Mouse (Mus musculus): Measurements from ENCODE around the gene Rnf208.

GRCm38 (mm10) chr2:25207593-25207992 is 34.5 kb upstream of the Rnf208 start:
- no peak for TF ChIP-seq CTCF (conservative IDR thresholded peaks at IDR 0.05; ENCODE audit: low read length)
- TF ChIP-seq POU5F1 (IDR thresholded peaks at IDR 0.05; ENCODE audit: borderline replicate concordance, low read length): no peak
- TF ChIP-seq NANOG (IDR thresholded peaks at IDR 0.05; ENCODE audit: borderline replicate concordance, low read length): no peak

All from E14TG2a.4 (cell line).